Mouse (Mus musculus): Measurements from ENCODE around the gene Hist1h3g.

Hist1h3g gene

DNA sequence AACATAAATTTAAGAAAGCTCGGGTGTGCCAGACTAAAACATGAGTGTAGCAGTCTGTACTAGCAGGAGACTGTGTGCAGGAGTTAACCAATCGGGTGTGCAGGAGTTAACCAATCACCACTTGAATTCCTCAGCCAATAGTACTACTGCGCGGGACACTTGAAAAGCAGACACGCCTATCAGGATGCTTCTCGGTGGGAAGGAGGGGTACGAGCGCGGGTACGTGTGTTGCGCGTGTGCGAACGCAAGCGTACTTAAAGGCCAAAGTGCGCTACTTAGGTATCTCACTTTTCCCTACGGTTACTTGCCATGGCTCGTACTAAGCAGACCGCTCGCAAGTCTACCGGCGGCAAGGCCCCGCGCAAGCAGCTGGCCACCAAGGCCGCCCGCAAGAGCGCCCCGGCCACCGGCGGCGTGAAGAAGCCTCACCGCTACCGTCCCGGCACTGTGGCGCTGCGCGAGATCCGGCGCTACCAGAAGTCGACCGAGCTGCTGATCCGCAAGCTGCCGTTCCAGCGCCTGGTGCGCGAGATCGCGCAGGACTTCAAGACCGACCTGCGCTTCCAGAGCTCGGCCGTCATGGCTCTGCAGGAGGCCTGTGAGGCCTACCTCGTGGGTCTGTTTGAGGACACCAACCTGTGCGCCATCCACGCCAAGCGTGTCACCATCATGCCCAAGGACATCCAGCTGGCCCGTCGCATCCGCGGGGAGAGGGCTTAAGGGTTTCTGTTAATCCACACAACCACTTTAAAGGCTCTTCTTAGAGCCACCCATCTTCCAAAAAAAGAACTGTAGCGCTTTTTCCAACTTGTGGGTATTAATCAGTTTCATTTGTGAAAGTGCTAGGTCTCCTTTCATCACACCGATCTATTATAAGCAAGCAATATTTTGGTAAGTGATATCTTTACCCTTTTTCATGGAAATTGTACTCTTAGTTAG lies at the start of gene Hist1h3g:
Hist1h3g (plus strand) TSS at position 286 of the 939 bp plus-strand sequence.
- peak; percentile 99 for DNase-seq (ENCODE audit: extremely low read depth, low read depth)

DNA sequence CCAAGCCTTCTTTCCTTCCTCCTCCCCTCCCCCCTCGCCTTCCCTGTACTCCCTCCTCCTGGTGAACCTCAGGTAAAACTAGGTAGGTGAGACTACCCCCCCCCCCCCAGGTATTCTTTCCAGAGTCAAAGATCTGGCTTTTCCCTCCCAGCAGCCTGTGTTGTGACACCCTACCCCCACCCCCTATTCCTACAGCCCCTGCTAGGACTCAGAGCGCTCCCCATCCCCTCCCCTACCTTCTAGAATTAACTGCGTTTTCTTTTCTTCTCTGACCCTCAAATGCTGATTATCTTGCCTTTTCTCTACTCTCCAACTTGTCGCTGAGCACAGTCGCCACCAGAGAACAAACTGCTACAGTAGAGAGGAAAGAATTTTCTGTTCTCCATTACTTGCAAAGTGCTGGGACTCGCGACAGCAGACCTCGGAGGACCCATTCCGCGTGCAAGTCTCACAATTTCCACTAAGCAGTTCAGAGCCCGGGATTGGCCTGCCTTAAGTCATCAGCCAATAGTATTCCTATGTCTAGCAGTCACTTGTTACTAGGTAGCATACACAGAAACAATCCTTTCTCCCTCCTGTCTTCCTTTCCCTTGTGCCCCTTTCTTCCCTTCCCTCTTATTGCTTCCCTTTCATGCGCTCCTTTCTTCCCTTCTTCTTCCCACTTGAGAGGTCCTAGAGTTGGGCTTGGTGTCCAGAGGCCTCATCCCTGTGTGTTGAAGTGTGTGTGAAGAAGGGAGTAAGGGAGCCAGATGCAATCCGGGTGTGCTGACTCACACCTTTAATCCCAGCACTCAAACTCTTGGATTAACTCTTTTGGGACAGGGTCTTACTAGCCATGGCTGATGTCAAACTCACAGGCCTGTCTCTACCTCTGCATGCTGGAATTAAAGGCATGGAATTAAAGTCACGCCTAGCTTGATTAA lies 46.6 kb upstream of the Hist1h3g start, which contains the start of gene Btn2a2:
Btn2a2 (minus strand) TSS at position 458 of the 923 bp plus-strand sequence.
- DNase-seq (ENCODE audit: extremely low read depth, low read depth): peak; percentile 82

DNA sequence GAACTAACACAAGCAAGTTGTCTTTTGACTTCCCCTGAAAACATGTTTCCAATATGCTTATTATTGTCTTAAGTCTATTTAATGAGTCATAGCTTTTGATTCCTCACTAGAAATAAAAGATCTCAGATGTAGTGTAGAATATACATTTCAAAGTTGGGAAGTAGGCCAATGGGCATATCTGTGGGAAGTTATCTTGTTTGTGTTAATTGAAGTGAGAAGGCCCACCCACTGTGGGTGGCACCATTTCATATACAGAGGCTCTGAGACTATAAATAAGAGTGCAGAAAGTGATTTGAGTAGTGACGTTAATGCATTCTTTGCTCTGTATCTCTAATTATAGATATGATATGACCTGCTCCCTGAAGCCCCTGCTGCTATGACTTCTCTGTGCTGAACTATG lies 44.4 kb upstream of the Hist1h3g start:
- no peak for DNase-seq (ENCODE audit: extremely low read depth, low read depth)

DNA sequence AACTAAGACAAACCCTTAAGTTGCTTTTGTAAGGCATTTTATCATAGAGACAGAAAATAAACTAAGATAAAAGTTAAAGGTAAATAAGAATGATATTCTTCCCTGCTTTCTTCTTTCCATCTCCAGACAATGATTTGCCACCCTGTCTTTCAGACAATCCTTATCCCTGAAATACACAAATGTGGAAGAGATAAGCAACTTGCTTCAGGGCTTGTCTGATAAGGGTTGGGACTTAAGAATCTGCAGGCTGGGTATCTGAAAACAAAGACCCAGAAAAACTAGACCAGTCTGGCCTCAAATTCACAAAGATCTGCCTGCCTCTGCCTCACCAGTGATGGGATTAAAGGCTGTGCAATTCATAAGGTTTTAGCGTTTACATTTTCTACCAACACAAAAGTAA lies 44.0 kb upstream of the Hist1h3g start:
- no peak for DNase-seq (ENCODE audit: extremely low read depth, low read depth)

DNA sequence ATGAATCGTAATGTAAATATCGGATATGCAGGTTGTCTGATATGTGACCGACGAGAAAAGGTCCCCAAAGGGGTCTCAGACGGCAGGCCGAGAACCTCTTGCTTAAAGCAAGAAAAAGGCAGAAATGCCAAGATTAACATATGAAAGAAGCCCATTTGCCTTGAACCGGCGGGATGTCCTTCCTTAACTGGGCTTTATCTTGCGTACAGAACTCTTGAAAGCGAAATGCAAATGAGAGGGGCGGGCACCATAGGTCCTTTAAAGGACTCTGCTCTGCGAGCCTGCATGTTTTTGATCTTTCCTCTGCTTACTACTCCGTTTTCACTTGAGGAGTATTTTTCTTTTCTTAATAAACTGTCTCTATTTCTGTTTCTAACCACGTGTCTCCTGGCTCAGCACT lies 43.2 kb upstream of the Hist1h3g start:
- no peak for DNase-seq (ENCODE audit: extremely low read depth, low read depth)

DNA sequence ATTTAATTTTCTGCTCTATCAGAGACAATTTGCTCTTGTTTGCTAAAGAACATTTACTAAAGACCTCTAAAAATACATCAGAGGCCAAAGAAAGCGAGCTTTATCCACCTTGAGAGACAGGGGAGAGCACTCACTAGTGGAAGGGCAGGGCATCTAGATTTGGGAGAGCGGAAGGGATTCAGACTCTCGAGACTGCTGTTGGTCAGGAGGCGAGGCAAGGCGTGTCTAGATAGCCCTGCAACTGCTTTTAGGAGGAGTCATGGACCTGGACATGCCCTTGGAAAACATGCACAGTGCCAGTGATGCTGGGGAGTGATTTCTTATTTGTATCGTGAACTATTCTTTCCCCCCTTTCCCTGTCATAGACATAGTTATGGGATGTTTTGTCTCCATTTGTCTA lies 39.7 kb upstream of the Hist1h3g start:
- DNase-seq (ENCODE audit: extremely low read depth, low read depth): no peak

DNA sequence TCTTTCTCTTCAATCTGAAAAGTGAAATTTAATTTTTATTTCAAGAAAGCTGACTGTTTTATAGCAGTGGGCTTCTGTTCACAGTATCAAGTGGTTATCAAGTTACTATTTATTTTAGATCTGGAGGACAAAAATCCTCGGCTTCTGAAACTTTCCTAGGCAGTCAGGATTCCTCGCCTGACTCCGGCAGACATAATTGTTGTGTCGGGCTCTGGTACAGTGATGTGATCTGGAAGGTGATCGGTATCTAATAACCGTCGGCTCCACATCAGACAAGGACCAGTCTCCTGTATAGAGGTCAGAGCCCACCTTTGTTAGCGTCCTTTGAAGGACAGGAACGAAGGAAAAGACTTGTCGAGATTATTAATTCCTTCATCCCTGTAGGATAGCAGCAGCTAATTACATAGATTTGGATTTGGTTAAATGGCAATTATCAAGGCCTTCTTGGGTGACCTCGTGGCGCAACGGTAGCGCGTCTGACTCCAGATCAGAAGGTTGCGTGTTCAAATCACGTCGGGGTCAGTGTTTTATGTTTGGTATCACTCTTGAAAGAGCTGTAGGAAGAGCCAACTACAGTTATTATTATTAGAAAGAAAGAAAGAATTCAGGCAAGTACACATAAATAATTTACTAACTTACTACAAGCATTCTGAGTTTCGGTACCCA lies 37.4 kb upstream of the Hist1h3g start:
- peak; percentile 77 for DNase-seq (ENCODE audit: extremely low read depth, low read depth)

DNA sequence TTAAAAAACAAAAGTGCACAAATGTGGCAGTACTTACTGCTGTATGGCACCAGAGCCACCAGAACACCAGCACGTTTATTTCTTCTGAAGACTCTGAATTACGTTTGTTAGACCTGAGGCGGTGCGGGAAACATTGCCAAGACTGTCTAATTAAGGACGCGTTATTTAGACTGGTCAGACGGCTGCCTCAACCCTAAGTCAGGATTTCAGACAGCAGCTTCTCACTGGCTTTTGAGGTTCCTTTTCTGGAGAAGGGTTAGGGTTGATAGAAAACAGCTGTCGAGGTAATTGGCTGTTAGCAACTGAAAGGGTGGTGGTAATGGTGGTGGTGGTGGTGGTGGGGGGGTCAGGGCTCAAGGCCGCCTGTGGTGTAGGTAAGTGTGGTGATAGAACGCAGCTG lies 36.6 kb upstream of the Hist1h3g start:
- no peak for DNase-seq (ENCODE audit: extremely low read depth, low read depth)

DNA sequence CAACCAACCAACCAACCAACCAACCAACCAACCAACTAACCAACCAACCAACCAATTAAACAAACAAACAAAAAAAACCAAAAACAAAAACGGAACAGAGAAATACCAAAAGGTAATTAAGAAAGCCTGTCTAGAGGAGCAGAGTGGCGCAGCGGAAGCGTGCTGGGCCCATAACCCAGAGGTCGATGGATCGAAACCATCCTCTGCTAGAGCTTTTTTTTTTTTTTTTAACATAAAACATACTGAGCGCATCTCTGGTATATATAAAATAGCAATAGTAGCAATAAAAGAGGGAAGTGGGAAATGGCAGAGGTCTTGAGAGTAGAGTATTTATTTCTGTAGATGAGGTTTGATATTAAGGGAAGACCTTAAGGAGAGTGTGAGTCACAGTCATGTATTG lies 35.3 kb upstream of the Hist1h3g start:
- DNase-seq (ENCODE audit: extremely low read depth, low read depth): no peak

DNA sequence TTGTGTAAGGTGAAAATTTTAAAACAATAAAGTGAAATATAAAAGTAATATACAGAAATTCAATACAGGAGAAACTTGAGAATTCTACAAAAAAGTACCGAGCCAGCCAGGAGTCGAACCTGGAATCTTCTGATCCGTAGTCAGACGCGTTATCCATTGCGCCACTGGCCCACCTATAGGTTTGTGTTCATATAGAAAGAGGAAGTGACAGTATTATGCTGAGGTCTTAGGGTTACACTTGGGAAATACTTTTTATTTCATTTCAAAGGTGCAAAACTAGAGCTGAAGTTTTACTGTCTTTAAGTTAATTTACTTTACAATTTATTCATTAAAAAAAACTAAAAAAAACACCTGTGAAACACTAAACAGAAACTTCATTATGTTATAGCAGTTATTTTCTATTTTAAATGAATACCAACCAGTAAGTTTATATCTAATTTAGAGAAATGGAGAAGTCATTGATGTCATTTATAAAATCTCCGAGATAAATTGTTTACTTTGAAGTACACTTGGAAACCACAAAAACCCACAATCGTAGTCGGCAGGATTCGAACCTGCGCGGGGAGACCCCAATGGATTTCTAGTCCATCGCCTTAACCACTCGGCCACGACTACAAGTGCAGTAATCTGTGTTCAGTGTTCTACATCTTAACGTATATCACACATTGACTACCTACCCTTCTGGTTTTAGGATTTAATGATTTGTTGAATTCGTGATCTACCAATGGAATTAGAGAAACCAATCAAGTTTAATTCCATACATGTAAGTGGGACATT lies 34.6 kb upstream of the Hist1h3g start:
- no peak for DNase-seq (ENCODE audit: extremely low read depth, low read depth)

DNA sequence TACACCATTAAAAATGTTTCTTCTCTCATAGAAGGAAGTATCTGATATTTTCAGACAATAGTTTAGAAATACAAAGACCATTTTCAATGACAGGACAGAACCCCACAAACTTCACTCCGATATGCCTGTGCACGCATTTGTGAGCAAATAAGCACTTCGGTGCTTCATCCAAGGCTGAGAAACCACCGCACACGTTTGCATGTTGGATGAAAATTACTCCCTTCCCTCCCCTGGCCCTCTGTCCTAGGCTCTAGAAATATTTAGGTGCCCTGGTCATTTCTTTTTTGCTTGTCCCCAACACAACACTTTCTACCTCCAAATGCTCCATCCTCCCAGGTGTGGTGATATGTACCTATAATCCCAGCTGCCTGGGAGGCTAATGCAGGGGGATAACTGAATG lies 33.7 kb upstream of the Hist1h3g start:
- no peak for DNase-seq (ENCODE audit: extremely low read depth, low read depth)

DNA sequence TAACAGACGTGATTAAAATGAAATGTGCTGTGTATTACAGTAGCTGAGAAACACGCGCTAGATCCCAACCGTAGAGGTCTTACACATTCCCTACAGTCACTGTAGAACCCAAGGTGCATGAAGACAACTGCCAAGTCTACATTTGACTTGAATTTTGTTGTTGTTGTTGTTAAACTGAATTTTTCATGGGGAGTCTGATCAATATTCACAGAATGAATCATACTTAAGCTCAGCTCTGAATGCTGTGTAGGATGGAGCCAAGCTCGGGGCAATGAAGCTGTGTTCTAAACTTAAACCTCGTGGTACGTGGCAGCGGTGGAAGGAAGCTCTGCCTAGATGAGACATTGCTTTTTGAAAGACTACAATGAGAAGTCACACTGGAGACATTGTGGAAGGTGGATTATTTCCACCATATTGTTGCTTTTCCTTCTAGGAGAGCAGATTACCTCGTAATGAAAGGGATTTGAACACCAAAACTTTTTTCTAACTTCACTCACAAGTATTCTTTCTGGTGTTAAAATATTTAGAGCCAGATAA lies 33.1 kb upstream of the Hist1h3g start:
- no peak for DNase-seq (ENCODE audit: extremely low read depth, low read depth)

DNA sequence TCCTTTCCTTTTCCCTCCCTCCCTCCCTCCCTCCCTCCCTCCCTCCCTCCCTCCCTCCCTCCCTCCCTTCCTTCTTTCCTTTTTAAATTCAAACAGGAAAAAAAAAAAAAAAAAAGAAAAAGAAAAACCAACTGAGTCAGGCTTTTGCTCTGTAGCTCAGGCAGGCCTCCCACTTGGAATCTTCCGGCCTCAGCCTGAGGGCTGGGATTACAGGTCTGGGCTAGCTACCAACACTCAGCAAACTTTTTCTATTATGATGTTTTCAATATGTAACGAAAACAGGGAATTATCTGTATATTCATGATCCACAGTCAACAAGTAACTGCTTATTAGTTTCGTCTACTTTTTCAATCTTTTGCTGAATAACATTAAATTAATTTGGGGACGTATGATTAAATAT lies 32.3 kb upstream of the Hist1h3g start:
- DNase-seq (ENCODE audit: extremely low read depth, low read depth): no peak

DNA sequence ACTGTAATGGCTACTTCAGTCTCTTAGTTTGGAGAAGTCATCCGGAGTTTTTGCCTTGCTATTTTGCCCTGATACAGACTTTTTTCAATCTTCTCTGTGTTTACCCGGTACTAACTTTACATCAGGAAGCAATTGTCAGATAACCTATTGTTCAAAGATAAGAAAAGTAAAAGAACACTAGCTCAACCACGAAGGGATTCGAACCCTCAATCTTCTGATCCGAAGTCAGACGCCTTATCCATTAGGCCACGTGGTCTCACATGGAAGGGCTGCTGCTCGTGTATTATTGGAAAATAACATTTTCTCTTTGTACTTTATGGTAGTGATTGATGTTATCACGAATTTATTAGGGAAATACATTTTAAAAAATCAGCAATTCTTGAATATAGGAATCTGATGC lies 31.4 kb upstream of the Hist1h3g start:
- no peak for DNase-seq (ENCODE audit: extremely low read depth, low read depth)

DNA sequence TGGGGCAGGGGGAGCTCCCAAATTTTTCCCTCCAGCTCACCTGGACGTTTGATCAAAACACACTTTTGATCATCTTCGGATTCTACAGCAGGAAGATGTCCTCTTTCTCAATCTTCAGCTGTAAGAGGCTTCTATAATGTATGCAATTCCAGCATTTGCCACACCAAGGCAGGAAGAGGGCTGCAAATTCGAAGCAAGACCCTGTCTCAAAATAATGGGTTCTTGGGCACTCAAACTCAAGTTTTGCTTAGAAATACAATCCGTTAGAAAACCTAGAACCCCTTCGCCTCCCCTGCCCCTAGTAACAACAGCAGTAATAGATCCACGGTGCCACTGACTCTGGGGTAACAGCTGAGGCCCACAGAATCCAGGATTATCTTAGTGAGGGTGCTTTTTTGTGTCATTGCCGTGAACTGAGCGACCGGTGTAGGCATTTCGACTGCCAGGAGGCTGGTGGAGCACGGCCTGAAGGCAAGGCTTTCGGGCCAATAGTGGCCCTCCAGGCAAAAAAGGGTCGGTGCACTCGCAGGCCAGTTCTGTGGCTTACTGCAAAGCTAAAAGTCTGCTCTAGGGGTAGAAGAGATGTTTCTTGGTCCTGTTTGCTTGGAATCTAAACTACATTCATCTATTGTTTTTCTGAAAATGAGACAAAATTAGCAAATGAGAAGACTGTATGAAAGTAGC lies 29.4 kb upstream of the Hist1h3g start:
- no peak for DNase-seq (ENCODE audit: extremely low read depth, low read depth)

DNA sequence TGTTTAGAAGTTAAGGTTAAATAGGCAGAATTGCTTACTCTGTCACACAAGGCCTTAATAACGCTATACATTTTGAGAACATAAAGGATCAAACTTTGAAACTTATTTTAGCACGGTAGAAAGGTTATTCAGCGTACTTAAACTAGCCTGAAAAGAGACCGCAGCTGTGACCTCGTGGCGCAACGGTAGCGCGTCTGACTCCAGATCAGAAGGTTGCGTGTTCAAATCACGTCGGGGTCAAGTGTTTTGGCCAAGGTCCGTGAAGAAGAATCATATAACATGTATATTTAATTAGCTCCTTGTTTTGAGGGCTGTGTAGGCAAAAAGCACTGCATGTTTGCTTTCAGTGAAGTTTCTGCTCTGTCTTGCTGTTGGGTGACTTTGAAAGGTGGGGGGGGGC lies 28.9 kb upstream of the Hist1h3g start:
- no peak for DNase-seq (ENCODE audit: extremely low read depth, low read depth)

DNA sequence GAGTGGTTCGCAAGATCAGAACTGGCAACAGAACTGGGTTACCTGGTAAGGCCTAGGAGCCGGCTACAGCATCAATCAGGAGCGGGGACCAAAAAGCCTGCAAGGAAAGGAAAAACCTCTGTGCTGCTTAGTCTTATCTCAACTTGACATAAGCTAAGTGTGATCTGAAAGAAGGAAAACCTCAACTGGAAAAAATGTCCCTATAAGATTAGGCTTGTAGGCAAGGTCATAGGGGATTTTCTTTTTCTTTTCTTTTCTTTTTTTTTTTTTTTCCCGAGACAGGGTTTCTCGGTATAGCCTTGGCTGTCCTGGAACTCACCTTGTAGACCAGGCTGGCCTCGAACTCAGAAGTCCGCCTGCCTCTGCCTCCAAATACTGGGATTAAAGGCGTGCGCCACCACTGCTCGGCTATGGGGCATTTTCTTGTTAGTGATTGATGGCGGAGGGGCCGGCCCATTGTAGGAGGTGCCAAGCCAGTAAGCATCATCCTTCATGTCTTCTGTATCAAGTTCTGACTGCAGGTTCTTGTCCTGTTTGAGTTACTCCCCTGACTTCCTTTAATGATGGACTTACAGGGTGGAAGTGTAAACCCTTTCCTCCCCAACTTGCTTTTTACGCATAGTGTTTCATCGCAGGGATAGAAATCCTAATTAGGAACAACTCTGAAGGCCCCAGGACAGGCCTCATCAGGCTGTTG lies 28.3 kb upstream of the Hist1h3g start:
- no peak for DNase-seq (ENCODE audit: extremely low read depth, low read depth)

DNA sequence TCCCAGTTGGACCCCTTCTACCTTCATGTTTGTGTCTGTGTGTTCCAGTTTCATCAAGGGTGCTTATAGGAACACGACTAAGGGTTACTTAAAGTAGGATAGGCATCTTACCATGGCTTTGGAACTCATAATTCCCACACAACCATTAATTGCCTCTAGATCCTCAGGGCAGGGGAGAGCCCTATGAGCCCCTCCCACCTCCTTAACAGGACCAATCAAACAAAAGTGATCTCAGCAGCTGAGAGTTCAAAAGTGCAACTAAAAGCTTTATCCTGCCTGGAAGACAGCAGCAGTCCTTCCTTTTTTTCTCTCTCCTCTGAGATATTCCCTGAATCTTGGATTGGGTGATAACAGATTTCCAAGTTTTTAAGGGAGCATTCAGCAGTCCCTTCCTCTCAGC lies 25.1 kb upstream of the Hist1h3g start:
- no peak for DNase-seq (ENCODE audit: extremely low read depth, low read depth)

DNA sequence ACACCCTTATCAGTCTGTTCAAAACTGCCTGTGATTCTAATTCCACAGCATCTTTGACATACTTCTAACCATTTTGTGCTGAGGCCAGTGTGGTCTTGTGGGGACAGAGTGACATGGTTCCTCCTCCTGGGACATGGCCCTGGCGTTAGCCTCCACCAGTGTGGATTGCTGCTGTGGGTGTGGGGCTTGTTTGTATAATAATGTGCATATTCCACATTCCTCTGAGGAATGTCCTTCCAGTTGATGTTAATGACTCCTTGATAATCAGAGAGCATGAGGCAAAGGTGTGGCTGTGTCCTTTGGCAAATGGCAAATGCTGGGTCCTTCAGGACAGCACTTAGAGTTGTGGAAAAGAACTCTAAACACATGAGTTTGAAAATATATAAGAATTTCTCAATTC lies 21.7 kb upstream of the Hist1h3g start:
- DNase-seq (ENCODE audit: extremely low read depth, low read depth): no peak
